Mouse (Mus musculus): ENCODE data around the gene Rfx8. TPM values are rescaled to one million over a fixed set of nuclear protein-coding genes. Genes with fewer than 3 reads are reported as not detected.
A peak's percentile ranks its signal among the peaks of the same experiment; 100 is the strongest.

The Rfx8 gene
- polyA plus RNA-seq, 1 experiment from 2014 or later, result 0.13 TPM

DNA sequence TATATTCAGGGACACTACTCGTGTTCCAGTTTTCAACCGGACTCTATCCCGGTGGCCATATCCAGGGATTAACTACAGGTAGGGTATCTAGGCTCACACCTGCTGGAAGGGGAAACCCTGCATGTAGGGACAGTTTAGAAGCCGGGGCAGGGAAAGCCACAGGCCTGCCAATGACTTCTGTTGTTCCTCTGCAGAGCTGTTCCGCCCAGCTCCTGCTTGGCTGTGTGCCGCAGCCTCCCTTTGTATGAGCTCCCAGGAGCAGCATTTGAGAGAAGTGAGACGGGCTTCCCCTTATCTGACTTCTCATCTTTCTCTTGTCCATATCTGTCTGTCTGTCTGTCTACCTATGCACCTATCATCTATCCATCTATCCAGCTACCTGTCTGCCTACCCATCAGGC lies 8.5 kb downstream of the Rfx8 start:
- H3K9me3 ChIP-seq (ENCODE audit: control insufficient read depth, low read length), result no peaks in the 10 kb centered on the region
- H3K27me3 ChIP-seq (ENCODE audit: control insufficient read depth, insufficient read depth, low read length), result no peaks in the 10 kb centered on the region
- no peak overlapping the region for H3K9ac ChIP-seq (replicated peaks; ENCODE audit: low read length)
- DNase-seq (no peak), ATAC-seq (ENCODE audit: low FRiP score, low TSS enrichment) (no peak)
- no peak overlapping the region for H3K4me2 ChIP-seq (ENCODE audit: low read length)
- H3K36me3 ChIP-seq (ENCODE audit: control insufficient read depth, insufficient read depth, low read length), result no peaks in the 10 kb centered on the region
- H3K4me1 ChIP-seq (ENCODE audit: control insufficient read depth, insufficient read depth, low read length), result no peaks in the 10 kb centered on the region
- H3K4me3 ChIP-seq (replicated peaks; ENCODE audit: low read depth, low read length), result no peak overlapping the region
- H3K27ac ChIP-seq (replicated peaks; ENCODE audit: low read depth, low read length), result no peak overlapping the region
- 93% methylated on average over 7 of the region's 7 CpGs for WGBS

DNA sequence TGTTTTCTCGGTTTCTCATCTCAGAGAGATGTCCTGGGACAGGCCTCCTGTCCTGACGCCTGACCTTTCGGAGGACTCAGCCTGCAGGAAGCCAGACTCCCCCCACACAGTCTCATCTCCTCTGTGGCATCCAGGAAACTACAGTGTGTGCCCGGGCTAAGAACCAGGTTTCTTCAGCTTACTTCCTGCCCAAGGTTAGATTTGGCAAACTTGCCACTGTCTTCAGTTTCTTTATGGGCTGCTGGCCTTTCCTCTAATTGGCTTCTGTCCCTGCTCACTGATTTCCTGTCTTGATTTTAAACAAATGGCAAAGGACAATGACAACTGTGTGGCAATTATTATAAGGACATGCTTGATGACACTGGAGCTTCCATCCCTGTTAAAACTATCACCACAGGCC lies 10.2 kb downstream of the Rfx8 start:
- Histone ChIP-seq H3K36me3 (ENCODE audit: control insufficient read depth, insufficient read depth, low read length) (no peaks in the 10 kb centered on the region), H3K4me1 (ENCODE audit: control insufficient read depth, insufficient read depth, low read length) (no peaks in the 10 kb centered on the region), H3K27ac (replicated peaks; ENCODE audit: low read depth, low read length) (no peak overlapping the region), H3K9ac (replicated peaks; ENCODE audit: low read length) (no peak overlapping the region), H3K27me3 (ENCODE audit: control insufficient read depth, insufficient read depth, low read length) (no peaks in the 10 kb centered on the region), H3K4me3 (replicated peaks; ENCODE audit: low read depth, low read length) (no peak overlapping the region), H3K4me2 (ENCODE audit: low read length) (no peak overlapping the region), H3K9me3 (ENCODE audit: control insufficient read depth, low read length) (no peaks in the 10 kb centered on the region)
- DNase-seq (no peak), ATAC-seq (ENCODE audit: low FRiP score, low TSS enrichment) (no peak)
- 81% methylated on average over 4 of the region's 4 CpGs for WGBS

DNA sequence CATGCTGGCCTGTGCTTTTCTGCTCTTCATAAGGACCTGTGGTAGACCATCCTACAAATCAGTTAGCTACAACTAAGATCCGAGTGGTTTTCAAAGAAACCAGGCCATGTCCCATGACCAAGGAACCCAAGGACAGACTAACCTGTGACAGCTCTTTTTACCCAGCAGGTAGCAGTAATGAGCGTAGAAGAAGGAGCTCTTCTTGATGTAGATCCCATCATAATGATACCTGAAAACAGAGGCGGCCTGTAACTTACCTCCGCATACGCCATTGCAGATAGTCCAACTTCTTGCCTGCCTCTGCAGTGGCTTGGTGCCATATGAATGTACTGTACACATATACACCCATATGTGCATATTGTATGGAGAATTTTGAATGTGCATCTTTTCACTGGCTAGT lies 10.8 kb downstream of the Rfx8 start:
- Histone ChIP-seq H3K4me2 (ENCODE audit: low read length) (no peak overlapping the region), H3K27ac (replicated peaks; ENCODE audit: low read depth, low read length) (no peak overlapping the region), H3K4me1 (ENCODE audit: control insufficient read depth, insufficient read depth, low read length) (no peaks in the 10 kb centered on the region), H3K4me3 (replicated peaks; ENCODE audit: low read depth, low read length) (no peak overlapping the region), H3K9me3 (ENCODE audit: control insufficient read depth, low read length) (no peaks in the 10 kb centered on the region), H3K9ac (replicated peaks; ENCODE audit: low read length) (no peak overlapping the region), H3K27me3 (ENCODE audit: control insufficient read depth, insufficient read depth, low read length) (no peaks in the 10 kb centered on the region), H3K36me3 (ENCODE audit: control insufficient read depth, insufficient read depth, low read length) (no peaks in the 10 kb centered on the region)
- ATAC-seq (ENCODE audit: low FRiP score, low TSS enrichment) (no peak), DNase-seq (no peak)
- WGBS, result 96% methylated on average over 5 of the region's 5 CpGs

DNA sequence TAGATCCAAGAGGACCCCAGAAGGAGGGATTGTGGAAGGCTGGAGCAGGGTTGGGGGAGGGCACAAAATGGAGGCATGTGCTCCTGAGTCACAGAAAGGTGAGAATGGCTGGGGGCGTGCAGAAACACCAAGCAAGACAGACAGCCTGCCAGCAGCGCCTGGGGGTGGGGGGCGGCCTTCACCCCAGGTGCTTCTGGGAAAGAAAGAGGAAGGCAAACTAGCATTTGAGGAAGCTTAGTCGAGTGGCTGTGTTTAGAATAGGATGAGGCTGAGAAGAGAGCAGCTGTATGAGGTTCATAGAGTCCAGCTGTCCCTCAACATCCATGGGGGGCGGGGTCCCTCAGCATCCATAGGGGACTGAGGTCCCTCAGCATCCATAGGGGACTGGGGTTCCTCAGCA lies 12.0 kb downstream of the Rfx8 start:
- Histone ChIP-seq H3K36me3 (ENCODE audit: control insufficient read depth, insufficient read depth, low read length) (no peaks in the 10 kb centered on the region), H3K27me3 (ENCODE audit: control insufficient read depth, insufficient read depth, low read length) (no peaks in the 10 kb centered on the region), H3K4me1 (ENCODE audit: control insufficient read depth, insufficient read depth, low read length) (no peaks in the 10 kb centered on the region), H3K9ac (replicated peaks; ENCODE audit: low read length) (no peak overlapping the region), H3K4me2 (ENCODE audit: low read length) (no peak overlapping the region), H3K9me3 (ENCODE audit: control insufficient read depth, low read length) (no peaks in the 10 kb centered on the region), H3K4me3 (replicated peaks; ENCODE audit: low read depth, low read length) (no peak overlapping the region), H3K27ac (replicated peaks; ENCODE audit: low read depth, low read length) (no peak overlapping the region)
- ATAC-seq (ENCODE audit: low FRiP score, low TSS enrichment) (no peak), DNase-seq (no peak)
- WGBS, result 91% methylated on average over 5 of the region's 5 CpGs

DNA sequence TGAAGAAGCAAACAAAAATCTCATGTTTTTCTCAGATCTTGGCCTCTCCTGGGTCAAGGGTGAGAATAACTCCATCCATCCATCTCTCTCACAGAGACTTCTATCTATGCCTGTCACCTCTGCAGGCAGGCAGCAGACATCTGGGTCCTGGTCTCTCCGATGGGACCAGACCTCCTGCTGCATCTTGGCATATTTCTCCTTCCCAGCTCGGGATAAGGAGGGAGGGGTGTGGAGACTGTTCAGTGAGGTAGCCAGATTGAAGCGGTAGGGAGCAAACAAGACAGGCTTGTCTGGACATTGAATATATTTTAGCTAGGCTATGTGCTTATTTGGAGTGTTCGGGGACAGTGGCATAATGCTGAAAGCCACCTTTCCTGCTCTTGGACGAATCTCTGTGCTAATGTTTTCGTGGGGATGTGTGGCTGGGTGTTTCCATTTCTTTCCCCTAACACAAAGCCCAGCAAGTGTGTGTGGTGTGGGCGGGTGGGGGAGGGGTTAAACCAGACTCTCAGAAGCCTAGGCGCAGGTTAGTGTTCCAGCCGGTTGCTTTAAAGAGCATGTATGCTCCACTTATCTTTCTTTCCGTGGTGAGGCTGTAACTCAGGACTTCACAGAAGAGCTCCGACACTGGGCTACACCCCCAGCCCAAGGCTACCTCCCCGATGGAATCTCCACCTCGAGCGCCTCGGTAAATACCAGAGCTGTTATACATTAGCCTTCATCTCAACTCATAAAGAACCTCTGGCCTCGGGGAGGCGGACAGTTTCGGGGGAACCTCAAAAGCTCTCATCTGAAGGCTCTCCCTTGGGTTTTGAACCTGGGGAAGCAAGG lies 18.4 kb downstream of the Rfx8 start:
- Histone ChIP-seq H3K4me1 (ENCODE audit: control insufficient read depth, insufficient read depth, low read length) (peaks cover 23% of the 10 kb centered on the region), H3K36me3 (ENCODE audit: control insufficient read depth, insufficient read depth, low read length) (no peaks in the 10 kb centered on the region), H3K9me3 (ENCODE audit: control insufficient read depth, low read length) (no peaks in the 10 kb centered on the region), H3K27ac (replicated peaks; ENCODE audit: low read depth, low read length) (no peak overlapping the region; the same call in 1 of the 2 replicates), H3K4me2 (ENCODE audit: low read length) (no peak overlapping the region), H3K27me3 (ENCODE audit: control insufficient read depth, insufficient read depth, low read length) (no peaks in the 10 kb centered on the region), H3K4me3 (replicated peaks; ENCODE audit: low read depth, low read length) (no peak overlapping the region), H3K9ac (replicated peaks; ENCODE audit: low read length) (no peak overlapping the region)
- DNase-seq (peak; percentile 46), ATAC-seq (ENCODE audit: low FRiP score, low TSS enrichment) (no peak)
- 20% methylated on average over 18 of the region's 18 CpGs for WGBS

DNA sequence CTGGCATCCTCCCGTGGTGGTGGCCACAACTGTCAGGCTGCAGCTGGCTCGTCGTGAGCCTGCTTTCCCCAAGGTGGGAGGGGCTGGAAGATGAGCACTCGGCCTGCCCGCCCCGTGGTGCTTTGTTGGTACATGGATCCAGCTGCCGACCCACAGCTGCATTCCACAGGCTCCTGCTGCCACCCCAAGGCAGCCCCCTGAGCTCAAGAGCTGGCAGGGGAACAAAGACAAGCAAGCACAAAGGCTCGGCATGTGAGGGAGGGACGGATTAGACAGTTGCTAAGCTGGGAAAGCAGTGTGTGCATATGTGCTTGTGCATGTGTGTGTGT lies 19.6 kb downstream of the Rfx8 start:
- Histone ChIP-seq H3K27ac (replicated peaks; ENCODE audit: low read depth, low read length) (peak overlapping the region; percentile 52), H3K36me3 (ENCODE audit: control insufficient read depth, insufficient read depth, low read length) (no peaks in the 10 kb centered on the region), H3K9ac (replicated peaks; ENCODE audit: low read length) (no peak overlapping the region), H3K4me1 (ENCODE audit: control insufficient read depth, insufficient read depth, low read length) (peaks cover 23% of the 10 kb centered on the region), H3K4me2 (ENCODE audit: low read length) (peak overlapping the region; percentile 29), H3K9me3 (ENCODE audit: control insufficient read depth, low read length) (no peaks in the 10 kb centered on the region), H3K27me3 (ENCODE audit: control insufficient read depth, insufficient read depth, low read length) (no peaks in the 10 kb centered on the region), H3K4me3 (replicated peaks; ENCODE audit: low read depth, low read length) (no peak overlapping the region)
- DNase-seq, result peak; percentile 80
- 0% methylated on average over 9 of the region's 9 CpGs for WGBS
- peak; percentile 57; the same call in 1 of the 2 replicates for ATAC-seq (ENCODE audit: low FRiP score, low TSS enrichment)

DNA sequence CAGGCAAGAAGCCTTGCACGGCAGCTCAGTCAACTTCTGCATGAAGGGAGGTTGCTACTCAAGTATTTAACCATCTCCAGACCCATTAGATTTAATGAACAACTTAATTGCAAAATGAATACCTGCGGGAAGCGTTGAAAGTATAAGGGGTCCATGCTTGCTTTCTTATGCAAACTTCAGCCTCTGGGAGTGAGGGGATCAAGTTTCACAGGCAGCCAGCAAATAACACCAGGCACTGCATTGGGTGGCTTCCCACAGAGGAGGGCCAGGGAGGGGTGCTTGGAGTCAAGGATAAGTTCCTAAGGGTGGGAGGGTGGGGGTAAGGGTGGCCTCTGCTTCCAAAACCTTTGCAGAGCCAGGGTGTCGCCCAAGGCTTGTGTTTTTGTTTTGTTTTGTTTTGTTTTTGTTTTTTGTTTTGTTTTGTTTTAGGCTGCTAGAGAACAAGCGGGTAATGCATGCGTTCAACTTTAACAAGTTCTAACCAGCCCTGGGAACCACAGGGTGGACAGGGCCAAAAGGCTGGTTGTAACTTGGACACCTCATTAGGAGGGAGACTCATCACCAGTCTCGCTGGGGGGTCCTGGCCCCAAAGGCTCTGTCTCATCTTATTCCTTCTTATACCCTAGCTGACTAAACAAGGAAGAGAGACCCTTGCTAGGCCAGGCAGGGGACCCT lies 20.1 kb downstream of the Rfx8 start:
- peak overlapping the region; percentile 52; the same call in 1 of the 2 replicates for H3K27ac ChIP-seq (replicated peaks; ENCODE audit: low read depth, low read length)
- 9% methylated on average over 7 of the region's 7 CpGs for WGBS
- H3K4me1 ChIP-seq (ENCODE audit: control insufficient read depth, insufficient read depth, low read length), result peaks cover 23% of the 10 kb centered on the region
- 0 out of 2 replicates have a peak, but pooled peaks have one; percentile 9 for ATAC-seq (ENCODE audit: low FRiP score, low TSS enrichment)
- H3K4me3 ChIP-seq (replicated peaks; ENCODE audit: low read depth, low read length), result no peak overlapping the region
- no peak overlapping the region for H3K9ac ChIP-seq (replicated peaks; ENCODE audit: low read length)
- H3K9me3 ChIP-seq (ENCODE audit: control insufficient read depth, low read length), result no peaks in the 10 kb centered on the region
- H3K36me3 ChIP-seq (ENCODE audit: control insufficient read depth, insufficient read depth, low read length), result no peaks in the 10 kb centered on the region
- H3K4me2 ChIP-seq (ENCODE audit: low read length), result peak overlapping the region; percentile 29; the same call in 1 of the 2 replicates
- no peak for DNase-seq
- H3K27me3 ChIP-seq (ENCODE audit: control insufficient read depth, insufficient read depth, low read length), result no peaks in the 10 kb centered on the region

DNA sequence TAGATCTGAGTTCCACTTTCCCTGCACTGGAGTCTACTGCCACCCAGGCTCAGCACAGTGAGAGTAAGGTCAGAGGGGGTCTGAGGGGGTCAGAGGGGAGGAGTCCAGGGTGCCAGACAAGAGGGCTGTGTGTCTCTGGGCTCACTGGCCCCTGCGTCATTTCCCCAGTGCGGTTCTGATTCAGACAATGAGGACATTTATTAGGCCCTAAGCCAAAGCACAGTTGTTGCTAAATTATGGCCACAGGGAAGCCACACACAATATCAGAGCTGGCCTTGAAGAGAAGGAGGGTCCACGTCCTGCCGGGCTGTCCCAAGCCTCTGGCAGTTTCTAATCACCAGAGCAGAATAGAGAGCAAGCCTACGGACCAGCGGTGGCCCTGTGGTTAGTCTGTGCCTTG lies 22.3 kb downstream of the Rfx8 start:
- Histone ChIP-seq H3K9ac (replicated peaks; ENCODE audit: low read length) (no peak overlapping the region), H3K27ac (replicated peaks; ENCODE audit: low read depth, low read length) (no peak overlapping the region), H3K4me2 (ENCODE audit: low read length) (no peak overlapping the region), H3K36me3 (ENCODE audit: control insufficient read depth, insufficient read depth, low read length) (no peaks in the 10 kb centered on the region), H3K9me3 (ENCODE audit: control insufficient read depth, low read length) (no peaks in the 10 kb centered on the region), H3K4me3 (replicated peaks; ENCODE audit: low read depth, low read length) (no peak overlapping the region), H3K4me1 (ENCODE audit: control insufficient read depth, insufficient read depth, low read length) (peaks cover 28% of the 10 kb centered on the region), H3K27me3 (ENCODE audit: control insufficient read depth, insufficient read depth, low read length) (no peaks in the 10 kb centered on the region)
- DNase-seq (no peak), ATAC-seq (ENCODE audit: low FRiP score, low TSS enrichment) (no peak)
- WGBS, result 37% methylated on average over 6 of the region's 6 CpGs

DNA sequence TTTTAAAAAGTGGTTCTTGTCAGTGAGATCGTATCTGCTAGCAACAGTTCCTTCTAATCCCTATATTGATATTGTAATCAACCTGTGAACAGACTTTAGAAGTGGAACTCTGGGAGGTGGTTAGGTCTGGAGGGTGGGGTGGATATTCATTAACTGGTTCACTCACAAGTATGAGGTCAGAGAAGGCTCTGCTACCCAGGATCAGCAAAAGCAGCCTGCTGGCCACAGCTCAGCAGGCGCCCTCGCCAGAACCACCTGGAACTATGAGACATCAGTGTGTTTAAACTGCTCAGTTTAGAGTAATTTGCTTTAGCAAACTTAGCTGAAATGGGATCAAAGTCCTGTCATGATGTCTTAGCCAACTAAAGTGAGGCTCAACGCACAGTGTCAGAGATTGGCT lies 25.6 kb downstream of the Rfx8 start:
- ATAC-seq (ENCODE audit: low FRiP score, low TSS enrichment), result no peak
- Histone ChIP-seq H3K9ac (replicated peaks; ENCODE audit: low read length) (no peak overlapping the region), H3K4me2 (ENCODE audit: low read length) (no peak overlapping the region), H3K4me1 (ENCODE audit: control insufficient read depth, insufficient read depth, low read length) (peaks cover 5% of the 10 kb centered on the region; the same call in 1 of the 2 replicates), H3K36me3 (ENCODE audit: control insufficient read depth, insufficient read depth, low read length) (no peaks in the 10 kb centered on the region), H3K9me3 (ENCODE audit: control insufficient read depth, low read length) (no peaks in the 10 kb centered on the region), H3K4me3 (replicated peaks; ENCODE audit: low read depth, low read length) (no peak overlapping the region), H3K27me3 (ENCODE audit: control insufficient read depth, insufficient read depth, low read length) (no peaks in the 10 kb centered on the region), H3K27ac (replicated peaks; ENCODE audit: low read depth, low read length) (no peak overlapping the region)
- DNase-seq, result no peak
- WGBS, result 38% methylated on average over 4 of the region's 4 CpGs

Data from midbrain, embryonic 14.5 days (tissue).